ENCODE assay signal across 17 mouse cellular contexts in the genomic region with DNA sequence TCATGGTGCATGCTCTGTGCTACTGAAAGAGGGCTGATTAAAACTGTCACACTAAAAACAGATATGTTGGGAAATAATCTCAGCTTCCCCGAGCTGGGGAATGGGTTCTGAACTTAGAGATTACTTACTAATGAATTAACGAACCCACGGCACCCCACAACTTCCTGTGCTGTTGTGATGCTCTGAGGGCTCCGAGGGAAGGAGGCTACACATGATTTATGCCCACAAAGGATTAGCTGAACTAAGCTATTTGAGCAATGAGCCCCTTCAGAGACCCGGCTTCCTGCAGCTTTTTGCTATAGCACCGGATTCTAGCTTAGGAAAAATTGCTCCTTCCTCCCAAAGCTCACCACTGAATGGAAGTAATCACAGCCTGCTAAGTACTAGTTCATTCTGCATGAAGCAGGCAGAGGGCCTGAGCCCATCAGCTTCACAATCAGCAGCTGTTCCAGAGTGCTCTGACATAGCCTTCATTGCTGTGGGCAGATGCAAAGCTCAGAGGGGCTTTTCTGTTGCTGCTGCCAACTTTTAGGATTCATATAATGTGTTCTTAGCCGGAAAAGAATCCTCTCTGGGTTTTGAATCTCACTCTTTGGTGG. TPM values are rescaled to one million over a fixed set of nuclear protein-coding genes. Genes with fewer than 3 reads are reported as not detected.
A peak's percentile ranks its signal among the peaks of the same experiment; 100 is the strongest.
DNase-seq lines count a peak whose midpoint lies in the region; ATAC-seq and TF ChIP-seq lines count a peak whose summit lies in the region.
"Had no signal": no experiment of that assay in that cellular context is flagged by ENCODE, and none has a peak within 500 bp of the region (broad histone marks: within the 10 kb centered on the region; RNA-seq: fewer than 3 reads in every experiment).

No protein-coding gene starts in this region.

- no peaks in the 10 kb centered on the region for H3K27me3 ChIP-seq in kidney, adult 2 months (replicated peaks; ENCODE audit: control insufficient read depth, insufficient read depth, low read length)
- no peaks in the 10 kb centered on the region for H3K27me3 ChIP-seq in neural tube, embryonic 13.5 days
- H3K27me3 ChIP-seq: CH12.LX; neural tube, embryonic 12.5 days had no signal

- DNase-seq in kidney, adult 2 months = peak; percentile 5
- no peak for DNase-seq in kidney, adult 9 months
- DNase-seq in neural tube, embryonic 10.5 days (ENCODE audit: extremely low spot score, low spot score) = no peak
- peak; percentile 66 for DNase-seq in induced T-regulatory cell, adult 2 months (ENCODE audit: low read depth)
- DNase-seq in embryo, embryonic 10 days (ENCODE audit: low spot score) = no peak
- no peak for DNase-seq in cerebellum, adult 18-20 months
- DNase-seq: adrenal gland, postnatal 14 days; cerebellum, adult 9-11 months; left cerebral cortex, postnatal 4 days; liver, postnatal 0 days had no signal

- no peak for TF ChIP-seq POLR2A in kidney, adult 2 months (IDR thresholded peaks at IDR 0.05; ENCODE audit: low read depth, low read length)

- H3K4me2 ChIP-seq in neural tube, embryonic 13.5 days = no peak overlapping the region
- H3K4me2 ChIP-seq: neural tube, embryonic 12.5 days had no signal

- no peak overlapping the region for H3K4me3 ChIP-seq in kidney, adult 2 months (ENCODE audit: insufficient read depth, low read depth, low read length)
- no peak overlapping the region for H3K4me3 ChIP-seq in neural tube, embryonic 13.5 days
- H3K4me3 ChIP-seq: erythroblast, embryonic 14.5 days; midbrain, embryonic 10.5 days; neural tube, embryonic 12.5 days had no signal

- H3K9me3 ChIP-seq in neural tube, embryonic 13.5 days = no peaks in the 10 kb centered on the region
- H3K9me3 ChIP-seq: midbrain, embryonic 10.5 days had no signal

- H3K36me3 ChIP-seq in kidney, adult 2 months (ENCODE audit: control insufficient read depth, insufficient read depth, low read length) = no peaks in the 10 kb centered on the region
- no peaks in the 10 kb centered on the region for H3K36me3 ChIP-seq in neural tube, embryonic 13.5 days
- H3K36me3 ChIP-seq: midbrain, embryonic 10.5 days; neural tube, embryonic 12.5 days had no signal

- ATAC-seq in neural tube, embryonic 13.5 days (ENCODE audit: low read depth) = no peak
- ATAC-seq: liver, postnatal 0 days had no signal

- no peak overlapping the region for H3K9ac ChIP-seq in neural tube, embryonic 13.5 days
- H3K9ac ChIP-seq: liver, postnatal 0 days; neural tube, embryonic 12.5 days had no signal

- no peak overlapping the region for H3K27ac ChIP-seq in kidney, adult 2 months (ENCODE audit: insufficient read depth, low read depth, low read length)
- peak overlapping the region; percentile 23 for H3K27ac ChIP-seq in neural tube, embryonic 13.5 days (replicated peaks)
- H3K27ac ChIP-seq: midbrain, embryonic 10.5 days; neural tube, embryonic 12.5 days had no signal

- TF ChIP-seq CTCF in kidney, adult 2 months (conservative IDR thresholded peaks at IDR 0.05; ENCODE audit: insufficient read depth, insufficient read length, low read depth, low read length) = no peak

- H3K4me1 ChIP-seq in kidney, adult 2 months (ENCODE audit: control insufficient read depth, insufficient read depth, low read length) = no peaks in the 10 kb centered on the region
- H3K4me1 ChIP-seq in neural tube, embryonic 13.5 days (replicated peaks) = peaks cover 23% of the 10 kb centered on the region; the same call in 1 of the 2 replicates

- WGBS in kidney, adult 2 months = 37% methylated on average over 7 of the region's 7 CpGs
- WGBS in neural tube, embryonic 13.5 days = 56% methylated on average over 7 of the region's 7 CpGs

RNA-seq across cellular contexts. Expression of gene Izumo1r, which starts 8.4 kb away (rescaled TPM):
- 0.14 and 2.8 TPM in 2 replicates for polyA plus RNA-seq in kidney, adult 2 months (2012; rRNA removed)
- polyA plus RNA-seq in neural tube, embryonic 13.5 days (2015; fragmentation: Nextera tagmentation; extraction: Ambion mirVana) = not detected in 2 replicates
- polyA plus RNA-seq: erythroblast, embryonic 14.5 days; heart, embryonic 14.5 days; liver, postnatal 0 days; midbrain, embryonic 10.5 days; neural tube, embryonic 12.5 days; stomach, embryonic 14.5 days had no signal

RNA-seq across cellular contexts. Expression of gene Gpr83, which starts 35.3 kb away (rescaled TPM):
- 0.11 and 0.30 TPM in 2 replicates for polyA plus RNA-seq in kidney, adult 2 months (2012; rRNA removed)
- polyA plus RNA-seq in neural tube, embryonic 13.5 days (2015; fragmentation: Nextera tagmentation; extraction: Ambion mirVana) = 0.43 and 0.55 TPM in 2 replicates
- polyA plus RNA-seq: erythroblast, embryonic 14.5 days; liver, postnatal 0 days had no signal

Comparison
In these comparisons a context has a peak if more than half of its experiments do, and no peak if none do; other contexts are left out.
1. DNase-seq: peak in kidney, adult 2 months (single experiment) and induced T-regulatory cell, adult 2 months (single experiment); none in kidney, adult 9 months (single experiment), neural tube, embryonic 10.5 days (single experiment), embryo, embryonic 10 days (single experiment) and cerebellum, adult 18-20 months (0 of 2).